Mouse (Mus musculus): ENCODE results near the gene Sec62.
"Not testable (repeated sequence)": the region's sequence is repeated elsewhere in the genome, so short reads cannot be mapped to it uniquely, and the experiment has no call there.

Gene Sec62

GRCm38 (mm10) chr3:30831848-30832606 lies 39.4 kb downstream of the Sec62 start:
- no peak for DNase-seq (ENCODE audit: low read depth, low spot score)

- no peak for DNase-seq (ENCODE audit: low read depth, low spot score)
Measured at GRCm38 (mm10) chr3:30833254-30833653, 40.6 kb downstream of the Sec62 start.

- no peak for DNase-seq (ENCODE audit: low read depth, low spot score)
Measured at GRCm38 (mm10) chr3:30845755-30846154, 53.1 kb downstream of the Sec62 start.

- no peak for DNase-seq (ENCODE audit: low read depth, low spot score)
Measured at GRCm38 (mm10) chr3:30847413-30847812, 54.7 kb downstream of the Sec62 start.

GRCm38 (mm10) chr3:30851422-30851821 lies 58.7 kb downstream of the Sec62 start:
- DNase-seq (ENCODE audit: low read depth, low spot score): no peak

GRCm38 (mm10) chr3:30853596-30853995 lies 60.9 kb downstream of the Sec62 start:
- DNase-seq (ENCODE audit: low read depth, low spot score): no peak

- peak; percentile 9 for DNase-seq (ENCODE audit: low read depth, low spot score)
Measured at GRCm38 (mm10) chr3:30855604-30856458, 63.2 kb downstream of the Sec62 start, which contains the start of gene Gpr160. Gene Gpr160, plus strand, starts transcription at chr3:30855950.

- not testable (repeated sequence) for DNase-seq (ENCODE audit: low read depth, low spot score)
Measured at GRCm38 (mm10) chr3:30859599-30859998, 66.9 kb downstream of the Sec62 start.

- no peak for DNase-seq (ENCODE audit: low read depth, low spot score)
Measured at GRCm38 (mm10) chr3:30860705-30861104, 68.0 kb downstream of the Sec62 start.

- no peak for DNase-seq (ENCODE audit: low read depth, low spot score)
Measured at GRCm38 (mm10) chr3:30863712-30864435, 71.2 kb downstream of the Sec62 start.

GRCm38 (mm10) chr3:30864640-30865039 lies 72.0 kb downstream of the Sec62 start:
- DNase-seq (ENCODE audit: low read depth, low spot score): peak; percentile 21

- no peak for DNase-seq (ENCODE audit: low read depth, low spot score)
Measured at GRCm38 (mm10) chr3:30868176-30868575, 75.5 kb downstream of the Sec62 start.

GRCm38 (mm10) chr3:30868625-30869024 lies 76.0 kb downstream of the Sec62 start:
- DNase-seq (ENCODE audit: low read depth, low spot score): no peak

- no peak for DNase-seq (ENCODE audit: low read depth, low spot score)
Measured at GRCm38 (mm10) chr3:30869995-30870394, 77.3 kb downstream of the Sec62 start.
